Mouse (Mus musculus) 3T3-L1 (cell line): Measurements from ENCODE around the gene Itm2b.

Source experiments
- DNase-seq: peaks from one replicate; pipeline ENCODE4 v3.0.0-alpha.2; 2015; ENCODE audit warnings: low read depth, low spot score

The Itm2b gene

DNA sequence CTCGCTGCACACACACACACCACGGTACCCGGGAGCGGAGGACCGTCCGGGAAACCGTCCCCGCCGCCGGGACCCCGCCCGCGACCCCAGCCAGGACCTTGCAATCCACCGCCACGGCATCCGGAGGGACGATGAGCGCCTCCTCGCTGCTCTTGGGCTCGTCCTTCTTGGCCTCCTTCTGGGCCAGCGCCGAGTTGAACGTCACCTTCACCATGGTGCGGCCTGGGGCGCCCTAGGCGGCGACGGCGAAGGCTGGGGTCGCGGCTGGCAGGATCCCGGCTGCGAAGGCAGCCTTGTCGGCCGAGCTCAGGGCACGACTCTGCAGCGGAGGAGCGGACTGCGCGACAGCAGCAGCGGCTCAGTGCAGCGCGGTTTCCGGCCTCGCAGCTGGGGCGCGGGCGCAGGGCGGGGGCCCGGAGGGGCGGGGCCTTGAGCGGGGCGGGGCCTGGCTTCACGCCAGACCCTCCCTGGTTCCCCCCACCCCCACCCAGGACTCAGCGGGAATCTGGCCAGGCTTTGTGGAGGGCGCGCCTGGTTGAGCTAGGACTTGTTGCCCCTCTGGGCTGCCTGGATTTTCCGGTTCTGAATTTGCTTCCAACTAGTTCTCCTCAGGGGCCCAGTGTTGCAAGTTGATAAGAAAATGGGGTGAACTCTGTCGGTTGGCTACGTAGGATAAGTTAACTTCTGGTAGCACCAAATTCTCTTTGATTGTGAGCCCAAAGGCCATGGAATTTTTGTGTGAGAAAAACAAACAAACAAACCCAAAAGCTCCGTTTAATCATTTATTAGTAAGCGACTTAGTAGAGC, at the start of gene Itm2b:
Itm2b (minus strand) TSS at position 377 of the 807 bp plus-strand sequence.
- peak; percentile 70 for DNase-seq

DNA sequence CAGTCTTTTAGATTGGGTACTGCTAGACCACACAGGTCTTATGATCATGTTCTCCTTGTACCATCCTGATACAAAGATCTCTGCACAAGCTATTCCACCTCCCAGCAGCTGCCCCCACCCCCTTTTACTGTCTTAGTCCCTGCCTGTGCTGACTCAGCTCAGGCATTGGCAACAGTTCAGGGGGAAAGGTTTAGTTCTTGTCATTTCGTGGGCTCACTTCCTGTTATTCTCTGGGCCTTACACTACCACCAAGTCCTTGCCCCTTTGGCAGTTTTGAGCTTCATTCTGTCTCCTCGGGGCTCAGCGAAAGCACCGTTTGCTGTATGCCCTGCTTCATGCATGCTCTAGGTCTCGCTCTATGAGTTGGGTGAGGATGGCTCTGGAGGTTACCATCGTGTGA, 48.4 kb upstream of the Itm2b start:
- peak; percentile 78 for DNase-seq

DNA sequence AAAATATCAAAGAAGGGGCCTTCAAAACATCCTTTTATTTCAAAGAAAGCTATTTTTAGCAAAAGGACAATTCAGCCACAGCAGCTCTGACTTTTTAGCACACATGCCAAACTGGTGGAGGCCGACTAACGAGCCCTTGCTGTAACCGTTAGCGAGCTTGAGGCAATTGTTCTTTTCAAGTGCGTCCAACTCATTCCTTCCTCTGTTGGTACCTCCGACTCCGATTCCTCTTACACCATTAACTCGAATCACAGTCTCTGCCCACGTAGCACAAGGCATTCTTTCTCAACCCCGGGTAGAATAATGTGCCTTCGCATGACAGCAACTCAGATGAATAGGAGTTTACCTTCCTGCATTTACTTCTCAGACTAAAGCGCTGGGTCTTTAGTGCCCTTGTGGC, 45.5 kb upstream of the Itm2b start:
- no peak for DNase-seq

DNA sequence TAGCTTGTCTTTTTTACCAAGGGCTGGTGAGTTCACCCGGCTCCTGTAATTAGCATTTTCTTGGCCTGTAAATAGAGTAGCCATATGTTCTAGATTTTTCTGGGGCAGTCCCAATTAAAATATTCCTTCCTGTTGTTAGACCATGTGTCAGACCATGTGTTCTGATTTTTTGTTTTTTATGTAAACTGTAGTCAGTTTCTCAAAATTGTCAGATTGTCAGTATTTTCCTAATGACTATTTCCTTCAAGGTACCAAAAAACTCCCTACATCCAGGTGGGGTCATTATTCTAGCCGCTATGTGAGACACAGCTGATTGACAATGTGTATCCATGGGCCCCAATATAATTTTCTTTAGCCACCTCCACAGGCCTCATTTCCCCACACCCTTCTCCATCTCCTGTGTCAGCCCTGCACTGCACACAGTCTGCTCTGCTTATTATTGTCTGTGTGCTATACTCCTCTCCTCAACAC, 40.5 kb upstream of the Itm2b start:
- no peak for DNase-seq

DNA sequence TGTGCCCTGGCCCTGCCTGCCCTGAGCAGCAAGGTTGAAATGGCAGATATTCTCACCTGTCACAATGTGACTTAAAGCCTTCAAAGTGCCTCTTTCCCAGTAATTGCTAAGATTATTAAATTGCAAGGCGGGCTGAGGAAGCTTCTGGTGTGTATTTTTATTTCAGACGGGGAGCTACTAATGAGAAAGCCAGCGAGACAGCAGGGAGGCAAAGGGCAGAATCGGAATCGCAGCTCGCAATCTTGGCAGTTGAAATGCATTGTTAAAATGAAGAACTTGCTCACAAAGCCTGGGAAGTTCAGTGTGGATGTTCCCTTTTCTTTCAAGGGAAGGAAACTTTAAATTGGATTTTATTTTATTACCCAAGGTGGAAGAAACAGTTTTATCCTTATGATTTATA, 39.9 kb upstream of the Itm2b start:
- DNase-seq, result no peak

DNA sequence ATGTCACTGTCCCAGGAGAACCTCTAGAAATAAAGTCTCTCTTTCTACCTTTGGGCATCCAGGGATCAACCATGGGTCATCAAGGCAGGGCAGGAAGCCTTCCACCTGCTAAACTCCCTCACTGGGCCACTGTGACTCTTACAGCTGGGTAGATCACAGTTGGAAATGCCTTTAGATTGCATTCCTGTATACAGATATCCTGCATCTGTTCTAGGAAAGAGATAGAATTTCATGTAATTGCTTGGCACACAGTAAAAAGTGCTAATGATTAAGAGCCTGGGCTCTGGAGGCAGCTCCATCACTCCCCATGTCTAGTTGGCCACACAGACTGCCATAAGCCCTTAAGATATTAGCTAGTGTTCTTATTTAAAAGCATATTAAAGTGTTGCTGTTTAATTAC, 38.5 kb upstream of the Itm2b start:
- no peak for DNase-seq

DNA sequence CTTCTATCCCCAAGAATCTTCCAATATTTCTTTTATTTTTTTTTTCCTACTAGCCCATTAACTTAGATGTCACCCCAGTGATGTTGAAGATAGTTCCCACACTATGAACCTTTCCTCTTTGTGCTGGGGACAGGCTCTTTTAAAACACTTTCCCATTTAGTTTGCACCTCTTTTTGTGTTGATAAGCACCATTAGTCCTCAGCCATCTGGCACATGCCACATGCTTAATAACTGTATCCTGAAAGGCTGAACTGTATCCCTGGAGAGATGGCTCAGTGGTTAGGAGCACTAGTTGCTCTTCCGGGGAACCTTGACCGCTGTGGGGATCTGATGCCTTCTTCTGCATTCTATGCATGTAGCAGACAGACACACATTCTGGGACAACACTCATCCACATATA, 37.5 kb upstream of the Itm2b start:
- no peak for DNase-seq

DNA sequence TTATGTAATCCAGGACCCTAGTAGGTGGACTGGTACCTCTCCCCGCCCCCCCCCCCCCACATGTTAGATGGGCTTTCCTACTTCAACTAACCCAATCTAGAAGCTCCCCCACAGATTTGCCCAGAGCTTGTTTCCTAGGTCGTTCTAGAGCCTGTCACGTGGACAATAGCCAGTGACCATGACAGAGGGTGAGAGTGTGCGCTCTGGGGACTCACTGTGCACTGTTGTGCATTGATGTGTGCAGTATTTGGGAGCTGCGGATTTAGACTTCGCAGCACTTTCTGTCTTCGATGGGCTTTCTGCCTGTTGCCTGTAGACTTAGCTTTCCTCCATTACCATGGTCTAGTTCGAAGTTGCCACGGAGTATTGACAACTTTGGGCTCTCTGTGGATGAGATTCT, 36.5 kb upstream of the Itm2b start:
- no peak for DNase-seq

DNA sequence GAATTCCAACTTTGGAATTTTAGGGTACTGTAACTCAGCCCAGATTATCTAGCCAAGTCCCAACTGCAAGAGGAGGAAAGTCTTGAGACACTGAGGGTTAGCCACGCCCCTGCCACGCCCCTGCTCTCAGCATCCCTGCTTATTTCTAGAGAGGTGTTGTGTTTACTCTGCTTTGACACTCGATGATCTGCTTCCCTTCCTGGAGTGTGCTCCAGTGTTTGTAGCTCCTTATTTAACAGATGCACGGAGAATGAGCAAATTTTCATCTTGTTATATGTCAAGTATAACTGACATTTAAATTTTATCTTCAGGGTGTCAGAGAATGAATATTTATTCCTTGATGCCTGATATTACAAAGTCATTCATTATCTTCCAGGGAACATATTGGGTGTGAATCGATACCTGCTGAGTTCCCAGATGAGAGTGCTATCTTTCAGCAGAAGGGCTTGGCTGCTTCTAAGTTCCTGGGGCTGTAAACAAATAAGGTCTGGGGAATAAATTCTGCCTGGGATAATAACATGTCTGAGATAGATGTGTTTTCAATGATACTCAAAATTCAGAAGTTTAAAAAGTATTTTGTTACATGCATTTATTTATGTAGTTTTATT, 35.2 kb upstream of the Itm2b start:
- peak; percentile 44 for DNase-seq

DNA sequence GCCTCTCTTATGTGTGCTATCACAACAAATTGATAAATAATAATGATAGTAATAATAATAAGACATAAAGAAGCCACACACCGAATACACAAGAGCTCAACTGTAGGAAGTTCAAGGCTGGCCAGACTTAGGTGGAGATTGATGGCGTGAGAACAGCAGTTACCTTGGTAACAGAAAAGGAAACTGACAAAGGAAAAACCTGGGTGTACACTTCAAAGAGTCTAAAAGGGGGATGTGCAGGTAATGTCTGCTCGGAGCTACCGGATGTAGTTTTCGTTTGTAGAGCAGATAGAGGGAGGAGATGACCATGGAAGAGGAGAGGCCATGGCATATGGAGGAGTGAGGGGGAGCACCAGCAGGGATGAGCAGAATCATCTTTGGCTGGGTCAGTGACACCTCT, 31.4 kb upstream of the Itm2b start:
- no peak for DNase-seq

DNA sequence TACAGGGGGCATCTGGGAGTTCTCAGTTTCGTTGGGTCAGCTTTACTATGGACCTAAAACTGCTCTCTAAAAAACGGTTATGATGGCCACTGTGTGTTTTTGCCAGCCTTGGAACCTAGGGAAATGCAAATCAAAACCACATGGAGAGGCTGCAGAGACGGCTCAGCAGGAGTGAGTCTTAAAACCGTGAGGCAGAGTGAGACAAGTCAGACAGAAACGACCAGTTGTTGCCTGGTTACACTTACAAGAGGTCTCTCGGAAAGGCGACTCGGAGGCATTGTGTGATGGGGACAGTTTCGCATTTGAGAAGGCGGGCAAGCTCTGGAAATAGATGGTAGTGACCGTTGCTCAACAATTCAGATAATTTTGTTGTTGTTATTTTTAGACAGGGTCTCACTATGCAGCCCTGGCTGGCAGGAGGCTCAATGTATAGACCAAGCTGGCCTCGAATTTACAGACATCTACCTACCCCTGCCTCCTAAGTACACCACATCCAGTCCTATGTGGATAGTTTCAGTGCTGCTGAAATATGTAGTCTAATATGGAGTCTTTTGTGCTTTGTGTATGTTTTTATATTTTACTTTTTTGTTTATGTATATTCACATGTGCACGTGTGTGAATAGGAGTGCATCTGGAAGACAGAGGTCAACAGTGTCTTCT, 30.4 kb upstream of the Itm2b start:
- DNase-seq, result peak; percentile 82

DNA sequence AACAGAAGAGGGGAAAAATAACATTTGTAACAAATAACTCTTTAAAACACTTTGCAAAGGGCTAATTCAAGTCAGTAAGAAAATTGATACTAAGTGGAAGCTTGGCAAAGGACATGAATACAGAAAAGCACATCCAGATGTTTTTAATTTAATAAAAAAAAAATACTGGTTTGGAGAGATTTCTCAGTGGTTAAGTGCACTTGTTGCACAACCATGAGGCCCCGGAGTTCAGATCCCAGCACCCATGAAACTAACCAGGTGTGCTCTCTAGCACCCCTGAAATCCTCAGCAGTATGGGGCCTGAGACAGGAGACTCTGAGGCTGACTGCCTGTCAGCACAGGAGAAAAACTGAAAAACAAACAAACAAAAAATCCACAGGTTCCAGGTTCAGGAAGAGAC, 26.6 kb upstream of the Itm2b start:
- peak; percentile 61 for DNase-seq

DNA sequence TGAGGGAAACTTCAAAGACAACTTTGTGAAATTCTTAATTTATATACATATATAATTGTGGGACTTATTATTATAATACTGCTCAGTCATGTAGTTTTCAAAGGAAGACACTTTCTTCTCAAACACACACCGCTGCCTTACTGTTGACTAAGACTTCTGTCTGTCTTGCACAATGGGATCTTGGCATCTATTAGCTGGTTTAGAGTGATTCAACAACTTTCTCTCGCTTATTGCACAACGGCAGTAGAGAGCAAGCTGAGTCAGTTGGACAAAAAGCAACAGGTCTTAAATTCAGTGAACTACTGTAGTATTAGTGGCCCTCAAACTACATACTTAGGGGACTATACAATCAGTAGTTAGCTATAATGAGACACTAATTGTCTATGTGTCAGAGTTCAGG, 25.0 kb upstream of the Itm2b start:
- DNase-seq, result peak; percentile 94

DNA sequence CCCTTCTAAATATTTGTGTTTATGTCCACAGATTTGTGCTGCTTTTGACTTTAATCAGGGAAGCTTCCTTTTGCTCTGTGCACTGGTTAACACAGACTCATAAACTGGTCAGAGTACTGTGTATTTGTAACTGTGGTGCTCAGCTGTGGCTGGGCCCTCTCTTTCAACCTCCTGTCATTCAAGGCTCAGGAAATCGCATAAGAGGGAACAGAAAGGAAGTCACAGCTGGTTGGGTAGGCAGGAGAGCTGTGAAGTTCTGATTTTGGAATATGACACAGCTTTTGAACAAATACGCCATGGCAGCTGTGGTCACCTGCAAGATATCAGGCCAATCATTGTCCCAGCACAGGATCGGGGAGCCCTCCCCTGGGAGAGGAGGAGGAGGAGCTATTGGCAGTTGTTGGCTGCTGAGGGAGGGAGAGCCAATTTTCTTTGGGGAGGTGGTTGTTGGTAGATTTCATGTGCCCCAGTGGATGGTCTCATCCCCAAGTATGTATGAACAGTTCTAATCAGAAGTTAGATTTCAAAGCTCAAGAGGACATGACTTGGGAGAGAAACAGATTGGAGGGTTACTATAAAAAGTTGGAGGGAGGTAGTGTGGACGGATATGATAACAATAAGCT, 23.2 kb upstream of the Itm2b start:
- DNase-seq, result no peak

DNA sequence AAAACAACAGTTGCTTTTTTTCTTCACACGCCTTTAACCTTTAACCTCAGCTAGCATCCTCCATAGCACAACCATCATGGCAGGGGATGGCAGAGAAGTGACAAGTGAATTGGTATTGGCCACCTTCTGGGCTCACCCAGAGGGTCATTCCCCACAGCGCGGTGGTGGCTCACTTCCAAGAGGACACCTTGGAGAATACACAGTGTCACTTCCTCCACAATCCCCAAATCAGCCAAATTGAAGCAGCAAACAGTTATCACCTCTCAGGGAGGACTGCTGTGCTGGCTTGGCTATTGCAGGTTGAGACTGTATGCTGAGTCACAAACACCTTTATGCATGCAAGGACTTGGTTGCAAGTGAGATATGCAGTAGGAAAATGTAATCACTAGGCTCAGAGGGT, 18.9 kb upstream of the Itm2b start:
- no peak for DNase-seq

DNA sequence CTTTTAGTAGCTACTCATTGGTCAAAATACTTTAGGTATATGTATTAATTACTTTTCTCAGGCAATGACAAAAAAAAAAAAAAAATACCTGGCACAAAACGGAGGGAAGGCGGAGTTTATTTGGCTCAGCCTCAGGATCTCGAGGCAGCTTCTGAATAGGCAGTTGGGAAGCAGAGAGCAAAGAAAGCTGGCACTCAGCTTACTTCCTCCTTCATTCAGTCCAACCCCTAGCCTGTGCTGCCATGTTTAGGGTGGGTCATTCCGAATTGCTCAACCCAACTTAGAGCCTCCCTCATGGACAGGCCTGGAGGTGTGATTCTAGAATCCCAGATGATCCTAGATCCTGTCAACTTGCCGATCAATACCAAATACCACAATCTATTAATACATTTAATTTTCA, 18.3 kb upstream of the Itm2b start:
- no peak for DNase-seq

DNA sequence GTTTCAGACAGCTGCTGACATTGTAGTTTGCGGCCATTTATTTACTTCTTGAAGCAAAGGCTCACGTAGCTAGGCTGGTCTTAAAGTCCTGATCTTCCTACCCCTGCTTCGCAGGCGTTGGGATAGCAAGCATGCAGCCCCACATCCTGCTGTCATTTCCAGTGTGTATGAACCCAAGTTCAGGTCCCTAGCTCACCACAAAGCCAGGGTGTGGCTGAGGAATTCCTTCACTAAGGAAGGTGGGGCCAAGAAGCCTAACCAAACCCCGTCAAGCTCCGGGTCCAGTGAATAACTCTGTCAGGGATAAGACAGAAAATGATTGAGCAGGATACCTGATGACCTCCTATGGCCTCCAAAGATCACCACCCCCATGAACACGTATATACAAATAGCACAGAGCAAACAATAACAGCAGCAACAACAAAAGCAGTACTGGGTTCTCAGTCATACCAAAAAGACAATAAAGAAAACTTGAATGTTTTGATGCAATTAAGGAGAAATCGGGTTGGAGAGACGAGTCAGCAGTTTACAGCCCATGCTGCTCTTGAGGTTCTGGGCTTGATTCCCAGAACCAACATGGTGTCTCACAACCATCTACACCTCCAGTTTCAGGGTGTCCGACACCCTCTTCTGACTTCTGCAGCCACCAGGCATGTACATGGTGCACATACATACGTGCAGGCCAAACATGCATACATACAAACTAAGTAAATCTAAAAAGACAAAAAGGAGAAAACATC, 17.4 kb upstream of the Itm2b start:
- DNase-seq, result peak; percentile 59

DNA sequence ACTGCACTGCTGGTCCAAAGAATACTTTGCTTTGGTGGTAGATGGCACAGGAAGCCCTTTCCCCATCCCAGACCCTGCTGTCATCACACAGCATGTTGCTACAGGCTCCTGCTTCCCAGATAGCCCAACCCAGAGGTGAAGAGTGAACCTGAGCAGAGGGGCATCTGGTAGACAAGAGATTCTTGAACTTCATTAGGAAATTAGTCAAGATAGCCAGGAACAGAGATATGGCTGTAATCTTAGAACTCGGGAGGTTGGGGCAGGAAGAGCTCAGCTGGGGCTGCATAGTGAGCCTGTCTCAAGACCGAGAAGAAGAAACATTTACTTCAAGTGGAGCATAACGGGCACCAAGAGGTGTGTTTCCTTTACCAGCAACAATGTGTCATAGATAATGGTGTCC, 16.3 kb upstream of the Itm2b start:
- no peak for DNase-seq

DNA sequence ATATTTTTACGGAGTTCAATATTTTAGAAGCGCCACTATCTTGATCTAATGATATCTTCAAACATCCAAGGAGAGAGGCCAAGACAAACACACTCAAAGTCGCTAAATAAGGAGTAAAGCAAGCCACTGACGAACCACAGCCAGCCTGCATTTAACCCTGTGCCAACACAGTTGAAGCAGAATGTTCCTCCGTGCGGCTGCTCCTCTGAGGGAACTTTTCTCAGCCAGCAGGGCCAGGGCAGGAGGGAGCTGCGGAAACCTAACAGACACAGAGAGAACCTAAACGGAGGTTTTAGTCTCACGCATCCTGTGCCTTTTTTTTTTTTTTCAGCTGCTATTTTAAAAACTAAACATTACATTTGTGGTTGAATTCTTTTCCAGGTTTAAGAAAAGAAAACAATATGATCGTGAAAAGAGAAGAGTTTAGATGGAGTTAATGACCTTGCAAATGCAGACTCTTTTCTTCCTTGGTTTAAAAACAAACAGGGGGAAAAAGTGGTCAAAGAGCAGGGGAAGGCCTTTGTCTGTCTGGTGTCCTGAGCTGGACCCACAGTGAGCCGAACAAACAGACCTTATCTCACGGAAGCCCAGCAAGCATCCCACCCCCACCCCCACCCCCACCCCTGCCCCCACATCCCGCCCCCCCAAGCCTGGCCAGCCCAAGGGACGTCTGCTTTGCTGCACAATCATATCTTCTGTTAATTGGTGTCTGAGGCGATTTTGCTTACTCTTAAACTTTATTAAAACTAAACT, 15.0 kb upstream of the Itm2b start:
- no peak for DNase-seq

DNA sequence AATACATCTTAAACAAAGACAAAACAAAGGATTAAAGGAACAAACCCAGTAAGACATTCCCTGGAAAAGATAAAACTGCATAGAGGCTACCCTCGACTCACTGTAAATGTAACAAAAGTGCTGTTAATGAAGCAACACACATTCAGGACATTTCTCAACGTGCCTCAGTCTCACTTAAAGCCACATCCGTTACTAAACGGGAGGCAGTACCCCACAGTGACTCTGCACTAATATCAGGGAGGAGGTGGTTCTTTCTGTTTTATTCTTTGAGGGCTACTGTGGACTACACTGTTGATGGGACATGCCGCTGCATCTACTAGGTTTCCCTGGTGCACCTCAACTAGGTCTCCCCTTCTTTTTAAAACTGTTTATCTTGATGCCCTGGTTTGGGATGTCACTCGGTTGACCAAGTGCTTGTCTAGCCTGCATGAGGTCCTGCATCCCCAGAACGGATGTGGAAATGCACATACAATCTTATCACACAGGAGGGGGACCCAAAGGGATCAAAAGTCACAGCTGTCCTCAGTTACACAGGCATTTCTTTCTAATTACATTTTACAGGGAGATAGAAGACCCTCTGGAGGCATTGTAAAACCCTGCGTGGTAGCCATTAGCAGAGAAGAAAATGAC, 13.4 kb upstream of the Itm2b start:
- no peak for DNase-seq
